Mouse (Mus musculus) ZHBTc4 (cell line): ENCODE data around the gene Stambpl1.
"Not testable (repeated sequence)": the region's sequence is repeated elsewhere in the genome, so short reads cannot be mapped to it uniquely, and the experiment has no call there.

ENCODE experiments used
- DNase-seq: peaks from one replicate; pipeline ENCODE4 v3.0.0-alpha.2; 2011; ENCODE audit warnings: low read depth, low spot score

Stambpl1 gene

GRCm38 (mm10) chr19:34198066-34198465 is 6.0 kb downstream of the Stambpl1 start:
- DNase-seq, result no peak

- no peak for DNase-seq
Measured at GRCm38 (mm10) chr19:34198901-34199300, 6.9 kb downstream of the Stambpl1 start.

GRCm38 (mm10) chr19:34199488-34199887 is 7.5 kb downstream of the Stambpl1 start:
- no peak for DNase-seq

GRCm38 (mm10) chr19:34202668-34203067 is 10.6 kb downstream of the Stambpl1 start:
- no peak for DNase-seq

GRCm38 (mm10) chr19:34206128-34206527 is 14.1 kb downstream of the Stambpl1 start:
- not testable (repeated sequence) for DNase-seq

- no peak for DNase-seq
Measured at GRCm38 (mm10) chr19:34206760-34207440, 14.9 kb downstream of the Stambpl1 start.

- DNase-seq, result peak; percentile 46
Measured at GRCm38 (mm10) chr19:34209031-34209430, 17.0 kb downstream of the Stambpl1 start.

- DNase-seq, result no peak
Measured at GRCm38 (mm10) chr19:34209930-34210581, 18.0 kb downstream of the Stambpl1 start.

- no peak for DNase-seq
Measured at GRCm38 (mm10) chr19:34210841-34211240, 18.8 kb downstream of the Stambpl1 start.

GRCm38 (mm10) chr19:34212489-34213250 is 20.6 kb downstream of the Stambpl1 start:
- no peak for DNase-seq

- no peak for DNase-seq
Measured at GRCm38 (mm10) chr19:34213251-34213645, 21.2 kb downstream of the Stambpl1 start.

GRCm38 (mm10) chr19:34214136-34214535 is 22.1 kb downstream of the Stambpl1 start:
- DNase-seq, result peak; percentile 68

- no peak for DNase-seq
Measured at GRCm38 (mm10) chr19:34216956-34217355, 24.9 kb downstream of the Stambpl1 start.

GRCm38 (mm10) chr19:34217761-34218160 is 25.7 kb downstream of the Stambpl1 start:
- no peak for DNase-seq

GRCm38 (mm10) chr19:34219260-34219968 is 27.4 kb downstream of the Stambpl1 start:
- DNase-seq, result no peak

GRCm38 (mm10) chr19:34220732-34221380 is 28.8 kb downstream of the Stambpl1 start:
- no peak for DNase-seq

- peak; percentile 61 for DNase-seq
Measured at GRCm38 (mm10) chr19:34222805-34223204, 30.8 kb downstream of the Stambpl1 start.

- DNase-seq, result no peak
Measured at GRCm38 (mm10) chr19:34231596-34231995, 39.6 kb downstream of the Stambpl1 start.

- DNase-seq, result peak; percentile 59
Measured at GRCm38 (mm10) chr19:34232326-34232725, 40.3 kb downstream of the Stambpl1 start.

GRCm38 (mm10) chr19:34233944-34234343 is 41.9 kb downstream of the Stambpl1 start:
- DNase-seq, result no peak

GRCm38 (mm10) chr19:34236049-34236448 is 44.0 kb downstream of the Stambpl1 start:
- no peak for DNase-seq
